Mouse (Mus musculus) megakaryocyte, embryonic 14.5 days (primary cell): ENCODE results near the gene Prorsd1.

Experiments used
- FLI1 ChIP-seq: IDR thresholded peaks from 2 replicates; pipeline ENCODE4 v1.6.1; 2012; ENCODE audit warnings: low read length, inconsistent platforms, mixed read lengths
- GATA1 ChIP-seq: IDR thresholded peaks from 3 replicates; pipeline ENCODE4 v1.6.1; 2012; ENCODE audit warnings: mixed read lengths, low read length, inconsistent platforms, borderline replicate concordance

DNA sequence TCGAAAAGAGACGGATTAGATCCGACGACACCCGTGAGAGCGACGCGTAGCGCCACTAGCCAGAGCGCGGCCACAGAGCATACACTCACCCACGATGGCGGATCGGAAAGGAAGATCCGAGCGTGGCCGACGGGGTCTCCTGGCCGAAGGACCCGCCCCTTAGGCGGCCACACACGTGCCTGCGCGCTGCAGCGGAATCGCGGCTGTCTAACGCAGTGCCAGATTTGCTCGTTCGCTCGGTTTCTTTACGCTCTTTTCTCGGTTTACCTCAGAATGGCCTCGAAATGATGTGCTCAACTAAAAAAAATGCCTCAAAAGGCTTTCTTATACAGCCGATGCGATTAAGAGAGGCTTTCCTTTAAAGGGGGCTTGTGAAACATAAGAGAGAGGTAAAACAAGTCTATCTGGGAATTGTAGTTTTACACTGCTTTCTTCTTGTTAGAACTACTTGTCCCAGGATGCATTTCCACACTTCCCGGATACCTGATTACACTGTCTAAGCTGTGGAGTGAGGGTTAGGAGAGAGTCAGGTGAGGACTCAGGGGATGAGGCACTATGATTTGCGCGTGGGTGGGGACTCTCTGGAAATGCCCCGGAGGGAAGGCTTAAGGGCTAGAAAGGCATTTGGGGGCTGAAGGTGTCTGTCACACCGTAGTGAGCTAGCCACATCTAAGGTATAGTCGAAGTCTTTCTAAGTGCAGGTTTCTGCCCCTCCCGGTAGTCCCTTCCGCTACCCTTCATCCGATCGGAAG is 33.1 kb upstream of the Prorsd1 start, which contains the start of the genes Clhc1 and Rps27a:
- TF ChIP-seq FLI1 = no peak
- TF ChIP-seq GATA1 = no peak
